8 mouse cellular contexts compared by ENCODE assay signal in the genomic region with DNA sequence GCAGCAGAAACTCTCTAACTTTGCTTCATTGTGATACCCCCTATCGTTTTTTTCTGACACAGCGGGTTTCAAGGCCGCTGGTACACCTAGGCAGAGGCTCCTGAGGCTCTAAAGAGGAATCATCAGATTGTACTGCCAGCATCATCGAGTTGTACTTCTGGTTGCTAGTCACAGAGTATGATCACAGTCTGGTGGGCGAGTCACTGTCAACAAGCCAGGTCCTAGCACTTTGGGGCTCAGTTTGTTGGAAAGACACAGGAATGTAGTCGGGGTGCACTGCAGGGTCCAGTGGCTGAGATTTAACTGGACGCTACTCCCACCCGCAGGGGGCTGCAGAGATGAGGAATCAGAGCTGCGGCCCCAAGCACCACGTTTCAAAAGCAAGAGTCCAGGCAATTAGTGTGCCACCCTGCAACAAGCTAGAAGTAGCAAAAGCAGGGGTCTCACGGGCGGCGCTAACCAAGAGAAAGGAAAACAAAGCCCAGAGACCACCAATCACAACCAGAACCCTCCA. TPM values are rescaled to one million over a fixed set of nuclear protein-coding genes. Genes with fewer than 3 reads are reported as not detected.
DNase-seq lines count a peak whose midpoint lies in the region; ATAC-seq lines count a peak whose summit lies in the region.

No protein-coding gene starts in this region.

- WGBS in intestine, embryonic 14.5 days = 5% methylated on average over 13 of the region's 13 CpGs
- 9% methylated on average over 13 of the region's 13 CpGs for WGBS in midbrain, embryonic 16.5 days

- no peaks in the 10 kb centered on the region for H3K36me3 ChIP-seq in intestine, embryonic 14.5 days (ENCODE audit: control insufficient read depth, insufficient read depth, low read length)
- H3K36me3 ChIP-seq in midbrain, embryonic 16.5 days (ENCODE audit: control insufficient read depth, insufficient read depth, low read length) = no peaks in the 10 kb centered on the region

- peak overlapping the region; percentile 48 for H3K9ac ChIP-seq in intestine, embryonic 14.5 days (ENCODE audit: low read length)
- peak overlapping the region; percentile 60; the same call in 1 of the 2 replicates for H3K9ac ChIP-seq in midbrain, embryonic 16.5 days (ENCODE audit: low read depth, low read length)

- H3K27ac ChIP-seq in intestine, embryonic 14.5 days (ENCODE audit: low read depth) = peak overlapping the region; percentile 27; the same call in 1 of the 2 replicates
- H3K27ac ChIP-seq in midbrain, embryonic 16.5 days (ENCODE audit: low read length) = peak overlapping the region; percentile 80

- peak overlapping the region; percentile 58 for H3K4me2 ChIP-seq in intestine, embryonic 14.5 days (ENCODE audit: low read length)
- peak overlapping the region; percentile 70 for H3K4me2 ChIP-seq in midbrain, embryonic 16.5 days (ENCODE audit: low read length)

- H3K9me3 ChIP-seq in intestine, embryonic 14.5 days (ENCODE audit: control insufficient read depth, low read length) = no peaks in the 10 kb centered on the region
- no peaks in the 10 kb centered on the region for H3K9me3 ChIP-seq in midbrain, embryonic 16.5 days (replicated peaks; ENCODE audit: control insufficient read depth, low read length, poor library complexity, severe bottlenecking)

- no peaks in the 10 kb centered on the region for H3K27me3 ChIP-seq in intestine, embryonic 14.5 days (replicated peaks; ENCODE audit: control insufficient read depth, insufficient read depth, low read length)
- H3K27me3 ChIP-seq in midbrain, embryonic 16.5 days (ENCODE audit: control insufficient read depth, insufficient read depth, low read depth, low read length) = no peaks in the 10 kb centered on the region

- DNase-seq in CD4-positive, CD25-positive, alpha-beta regulatory T cell, adult 2 months (ENCODE audit: low read depth, low spot score) = peak; percentile 8
- peak; percentile 10 for DNase-seq in right cerebral cortex, postnatal 25 days
- no peak for DNase-seq in right cerebral cortex, postnatal 4 days
- DNase-seq in intestine, embryonic 14.5 days (ENCODE audit: low spot score) = no peak
- no peak for DNase-seq in adrenal gland, postnatal 14 days

- H3K4me1 ChIP-seq in intestine, embryonic 14.5 days (replicated peaks; ENCODE audit: control insufficient read depth, insufficient read depth, low read length) = no peaks in the 10 kb centered on the region
- H3K4me1 ChIP-seq in midbrain, embryonic 16.5 days (ENCODE audit: control insufficient read depth, insufficient read depth, low read length) = peaks cover 4% of the 10 kb centered on the region

- peak overlapping the region; percentile 57 for H3K4me3 ChIP-seq in intestine, embryonic 14.5 days (ENCODE audit: low read depth, low read length)
- peak overlapping the region; percentile 52 for H3K4me3 ChIP-seq in midbrain, embryonic 16.5 days (ENCODE audit: low read depth, low read length)

- no peak for ATAC-seq in CD4-positive, CD25-positive, alpha-beta regulatory T cell, adult 4 months
- ATAC-seq in intestine, embryonic 14.5 days (replicated peaks; ENCODE audit: low FRiP score, low TSS enrichment, low read depth) = 0 out of 2 replicates have a peak, but pooled peaks have one; percentile 30
- ATAC-seq in midbrain, embryonic 16.5 days = no peak
- no peak for ATAC-seq in cerebellum, adult (ENCODE audit: insufficient number of reproducible peaks, low FRiP score, low TSS enrichment)

RNA-seq across cellular contexts. Expression of gene Ebp, which starts 1.1 kb away (rescaled TPM):
- 100 to 1,000 TPM; 131 to 160 TPM for polyA plus RNA-seq in CD4-positive, CD25-positive, alpha-beta regulatory T cell, adult 4 months (2017; shearing (Covaris generic))
- polyA plus RNA-seq in intestine, embryonic 14.5 days (2014; fragmentation: Nextera tagmentation; extraction: Ambion mirVana) = 59.6 and 69.7 TPM in 2 replicates
- 31.7 and 35.1 TPM in 2 replicates for polyA plus RNA-seq in midbrain, embryonic 16.5 days (2015; fragmentation: Nextera tagmentation; extraction: Ambion mirVana)
- total RNA-seq in adrenal gland, postnatal 14 days (2021) = 46.2 and 62.0 TPM in 2 replicates

RNA-seq across cellular contexts. Expression of gene Porcn, which starts 14.1 kb away (rescaled TPM):
- under 1 TPM; 0.30 to 0.33 TPM for polyA plus RNA-seq in CD4-positive, CD25-positive, alpha-beta regulatory T cell, adult 4 months (2017; shearing (Covaris generic))
- polyA plus RNA-seq in intestine, embryonic 14.5 days (2014; fragmentation: Nextera tagmentation; extraction: Ambion mirVana) = 8.9 and 9.2 TPM in 2 replicates
- polyA plus RNA-seq in midbrain, embryonic 16.5 days (2015; fragmentation: Nextera tagmentation; extraction: Ambion mirVana) = 45.5 and 47.1 TPM in 2 replicates
- total RNA-seq in adrenal gland, postnatal 14 days (2021) = 6.4 and 7.3 TPM in 2 replicates

RNA-seq across cellular contexts. Expression of gene Tbc1d25, which starts 16.2 kb away (rescaled TPM):
- 1 to 10 TPM; 3.2 to 4.2 TPM for polyA plus RNA-seq in CD4-positive, CD25-positive, alpha-beta regulatory T cell, adult 4 months (2017; shearing (Covaris generic))
- polyA plus RNA-seq in intestine, embryonic 14.5 days (2014; fragmentation: Nextera tagmentation; extraction: Ambion mirVana) = 13.2 and 14.3 TPM in 2 replicates
- polyA plus RNA-seq in midbrain, embryonic 16.5 days (2015; fragmentation: Nextera tagmentation; extraction: Ambion mirVana) = 24.4 and 24.8 TPM in 2 replicates
- 8.0 and 11.0 TPM in 2 replicates for total RNA-seq in adrenal gland, postnatal 14 days (2021)

RNA-seq across cellular contexts. Expression of gene Rbm3, which starts 46.5 kb away (rescaled TPM):
- 100 to 1,000 TPM; 519 to 666 TPM for polyA plus RNA-seq in CD4-positive, CD25-positive, alpha-beta regulatory T cell, adult 4 months (2017; shearing (Covaris generic))
- 537 and 553 TPM in 2 replicates for polyA plus RNA-seq in intestine, embryonic 14.5 days (2014; fragmentation: Nextera tagmentation; extraction: Ambion mirVana)
- polyA plus RNA-seq in midbrain, embryonic 16.5 days (2015; fragmentation: Nextera tagmentation; extraction: Ambion mirVana) = 286 and 306 TPM in 2 replicates
- 192 and 276 TPM in 2 replicates for total RNA-seq in adrenal gland, postnatal 14 days (2021)

RNA-seq across cellular contexts. Expression of gene Wdr13, which starts 59.5 kb away (rescaled TPM):
- 10 to 100 TPM; 19.1 to 33.8 TPM for polyA plus RNA-seq in CD4-positive, CD25-positive, alpha-beta regulatory T cell, adult 4 months (2017; shearing (Covaris generic))
- polyA plus RNA-seq in intestine, embryonic 14.5 days (2014; fragmentation: Nextera tagmentation; extraction: Ambion mirVana) = 23.3 and 27.0 TPM in 2 replicates
- polyA plus RNA-seq in midbrain, embryonic 16.5 days (2015; fragmentation: Nextera tagmentation; extraction: Ambion mirVana) = 70.5 and 72.8 TPM in 2 replicates
- 51.0 and 54.3 TPM in 2 replicates for total RNA-seq in adrenal gland, postnatal 14 days (2021)

Comparison
In these comparisons a context has a peak if more than half of its experiments do, and no peak if none do; other contexts are left out.
1. DNase-seq: peak in CD4-positive, CD25-positive, alpha-beta regulatory T cell, adult 2 months (single experiment) and right cerebral cortex, postnatal 25 days (single experiment); none in right cerebral cortex, postnatal 4 days (single experiment), intestine, embryonic 14.5 days (single experiment) and adrenal gland, postnatal 14 days (single experiment).